Mouse (Mus musculus) liver, embryonic 14.5 days (tissue): ENCODE results near the gene Ripply3. TPM values are rescaled to one million over a fixed set of nuclear protein-coding genes. Genes with fewer than 3 reads are reported as not detected.
A peak's percentile ranks its signal among the peaks of the same experiment; 100 is the strongest.

Source experiments
- ATAC-seq: fragments of 200-750 bp; cut with Nextera tagmentation; 2 replicates; pipeline ENCODE4 v1.8.0; 2017; ENCODE audit warnings: moderate number of reproducible peaks, mild to moderate bottlenecking, moderate library complexity; ENCODE audit not compliant: insufficient read depth
- DNase-seq, 3 experiments: peaks; one replicate each; pipeline ENCODE4 v3.0.0-alpha.2; 2012 to 2013; ENCODE audit warnings: low read depth in 3 of 3, low spot score in 3 of 3
- H3K27ac ChIP-seq: fragments of 300-500 bp; sonication (generic); 2 replicates; pipeline ENCODE4 v1.5.1; 2014; ENCODE audit warnings: moderate library complexity, mild to moderate bottlenecking, control low read depth, inconsistent platforms
- H3K27me3 ChIP-seq: fragments of 300-500 bp; sonication (generic); 2 replicates; pipeline ENCODE4 v1.6.1; 2014; ENCODE audit warnings: mild to moderate bottlenecking, low read length, moderate library complexity; ENCODE audit not compliant: control insufficient read depth, insufficient read depth
- H3K36me3 ChIP-seq: fragments of 300-500 bp; sonication (generic); replicated peaks from 2 replicates; pipeline ENCODE4 v1.6.1; 2014; ENCODE audit warnings: low read depth; ENCODE audit not compliant: control insufficient read depth, insufficient read depth
- H3K4me1 ChIP-seq, 2 experiments: fragments of 200-500 bp in 1 of 2; fragments of 300-500 bp in 1 of 2; sonication (generic) in 1 of 2; replicated peaks; 2 replicates each; pipeline ENCODE4 v1.6.1; 2012 to 2014; ENCODE audit warnings: antibody characterized with exemption in 1 of 2, inconsistent platforms in 1 of 2, low read length in 1 of 2; ENCODE audit not compliant: control insufficient read depth in 2 of 2, insufficient read depth in 2 of 2
- H3K4me2 ChIP-seq: fragments of 300-500 bp; sonication (generic); 2 replicates; pipeline ENCODE4 v1.6.1; 2014; ENCODE audit warnings: low read depth, mild to moderate bottlenecking, control low read depth, moderate library complexity
- H3K4me3 ChIP-seq, 2 experiments: fragments of 200-500 bp in 1 of 2; fragments of 300-500 bp in 1 of 2; sonication (generic) in 1 of 2; 2 replicates each; pipeline ENCODE4 v1.5.1; 2012 to 2014; ENCODE audit warnings: low read depth in 2 of 2, low read length in 2 of 2, mild to moderate bottlenecking in 2 of 2, control low read depth in 1 of 2, inconsistent platforms in 1 of 2, moderate library complexity in 1 of 2; ENCODE audit not compliant: insufficient read depth in 1 of 2
- H3K9ac ChIP-seq: fragments of 300-500 bp; sonication (generic); replicated peaks from 2 replicates; pipeline ENCODE4 v1.6.1; 2014; ENCODE audit warnings: mild to moderate bottlenecking, control low read depth, moderate library complexity
- H3K9me3 ChIP-seq: fragments of 300-500 bp; sonication (generic); 2 replicates; pipeline ENCODE4 v1.6.1; 2016; ENCODE audit warnings: low read length, mixed read lengths; ENCODE audit not compliant: control insufficient read depth
- CTCF ChIP-seq: IDR thresholded peaks from 2 replicates; pipeline ENCODE4 v1.5.1; 2016; ENCODE audit warnings: antibody characterized with exemption, low read depth, control low read depth
- EP300 ChIP-seq: IDR thresholded peaks from 2 replicates; pipeline ENCODE4 v1.6.1; 2016; ENCODE audit warnings: antibody characterized with exemption, low read depth
- WGBS: fragments of 180-500 bp; shearing (Covaris S2); extraction: QIAGEN DNeasy Blood & Tissue Kit; methylation state at CpG from one replicate; pipeline ENCODE4 v1.1.7; 2014; ENCODE audit not compliant: insufficient replicate concordance; 5-methylcytosine and 5-hydroxymethylcytosine counted together
- polyA plus RNA-seq, 2 experiments: library from polyadenylated mRNA; depleted of rRNA in 1 of 2; stranded (reverse) in 1 of 2; unstranded in 1 of 2; fragments of >200 nt; fragmentation: Nextera tagmentation in 1 of 2; extraction: Ambion mirVana in 1 of 2; gene quantifications; 2 replicates each; pipeline versions ENCODE4 v1.2.1 to v1.2.3; 2012 to 2014

The Ripply3 gene
- polyA plus RNA-seq (2012; rRNA removed), result 0.84 and 0.94 TPM in 2 replicates
- polyA plus RNA-seq (2014; fragmentation: Nextera tagmentation; extraction: Ambion mirVana), result 1.5 and 1.6 TPM in 2 replicates

GRCm38 (mm10) chr16:94327781-94328711, at the start of gene Ripply3:
Ripply3 (plus strand) TSS chr16:94328420.
- Histone ChIP-seq H3K4me3 (peak within 1 kb of the TSS; percentile 54 to 58), H3K9me3 (no peaks in the 10 kb centered on the region), H3K9ac (peak within 1 kb of the TSS; percentile 56), H3K4me1 (peaks cover 2 to 20% of the 10 kb centered on the region in 2 experiments; a peak in 2 of 4 replicates), H3K36me3 (no peaks in the 10 kb centered on the region), H3K27ac (no peak within 1 kb of the TSS), H3K27me3 (peaks cover 12% of the 10 kb centered on the region), H3K4me2 (peak within 1 kb of the TSS; percentile 85)
- ATAC-seq, result peak; percentile 38
- no peak for DNase-seq
- 2% methylated on average over 62 of the region's 63 CpGs for WGBS
- TF ChIP-seq CTCF, result no peak
- TF ChIP-seq EP300, result no peak

GRCm38 (mm10) chr16:94283972-94284371, 44.2 kb upstream of the Ripply3 start:
- Histone ChIP-seq H3K27me3 (no peaks in the 10 kb centered on the region), H3K4me1 (no peaks in the 10 kb centered on the region; a peak in 2 of 4 replicates), H3K27ac (no peak overlapping the region), H3K4me3 (no peak overlapping the region), H3K4me2 (no peak overlapping the region), H3K9ac (no peak overlapping the region), H3K9me3 (no peaks in the 10 kb centered on the region), H3K36me3 (no peaks in the 10 kb centered on the region)
- no peak for DNase-seq
- WGBS, result 59% methylated on average over 3 of the region's 3 CpGs
- ATAC-seq, result no peak
- TF ChIP-seq EP300 (no peak), CTCF (no peak)

- 42% methylated on average over 9 of the region's 9 CpGs for WGBS
- peaks cover 0 to 4% of the 10 kb centered on the region in 2 experiments; a peak in 3 of 4 replicates for H3K4me1 ChIP-seq
- no peaks in the 10 kb centered on the region for H3K36me3 ChIP-seq
- H3K4me3 ChIP-seq, result no peak overlapping the region
- no peak for ATAC-seq
- no peak for DNase-seq
- no peaks in the 10 kb centered on the region for H3K27me3 ChIP-seq
- H3K9ac ChIP-seq, result no peak overlapping the region
- no peak overlapping the region for H3K4me2 ChIP-seq
- no peak overlapping the region for H3K27ac ChIP-seq
- no peaks in the 10 kb centered on the region for H3K9me3 ChIP-seq
- TF ChIP-seq CTCF, result no peak
- no peak for TF ChIP-seq EP300
Measured at GRCm38 (mm10) chr16:94287826-94288225, 40.4 kb upstream of the Ripply3 start.

- H3K27ac ChIP-seq, result no peak overlapping the region
- ATAC-seq (peak; percentile 39; the same call in 1 of the 2 replicates), DNase-seq (no peak)
- TF ChIP-seq EP300, result no peak
- no peak for TF ChIP-seq CTCF
- no peaks in the 10 kb centered on the region for H3K9me3 ChIP-seq
- H3K4me3 ChIP-seq, result peak overlapping the region; percentile 62 to 80
- H3K4me2 ChIP-seq, result peak overlapping the region; percentile 76
- H3K9ac ChIP-seq, result peak overlapping the region; percentile 70
- H3K36me3 ChIP-seq, result no peaks in the 10 kb centered on the region
- 13% methylated on average over 39 of the region's 39 CpGs for WGBS
- H3K27me3 ChIP-seq, result no peaks in the 10 kb centered on the region
- peaks cover 0 to 4% of the 10 kb centered on the region in 2 experiments; a peak in 3 of 4 replicates for H3K4me1 ChIP-seq
Measured at GRCm38 (mm10) chr16:94289138-94290072, 38.8 kb upstream of the Ripply3 start.
